In the genomic region with DNA sequence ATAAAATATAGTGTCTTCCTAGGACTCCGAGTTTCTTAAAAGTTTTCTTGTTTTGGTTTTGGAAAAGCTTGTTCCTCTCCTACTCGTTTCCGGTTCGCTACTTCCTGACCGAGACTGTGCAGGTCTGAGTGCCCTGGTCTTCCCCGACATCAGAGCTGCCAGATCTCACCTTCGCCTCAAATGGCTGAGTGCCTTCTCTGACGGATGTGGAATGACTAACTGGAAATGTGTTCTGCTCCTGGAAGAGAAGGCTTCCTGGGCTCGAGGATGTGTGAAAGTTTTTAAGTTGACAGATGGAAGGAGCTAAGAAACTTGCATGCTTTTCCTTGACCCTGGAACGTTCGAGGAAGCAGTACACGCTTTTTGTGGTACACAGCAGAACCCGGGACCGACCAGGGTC, we compare ENCODE assay signal across 18 mouse cellular contexts.
DNase-seq lines count a peak whose midpoint lies in the region; ATAC-seq and TF ChIP-seq lines count a peak whose summit lies in the region.
"Had no signal": no experiment of that assay in that cellular context is flagged by ENCODE, and none has a peak within 500 bp of the region (broad histone marks: within the 10 kb centered on the region; RNA-seq: fewer than 3 reads in every experiment).

No protein-coding gene starts in this region.

- WGBS in forebrain, postnatal 0 days, result 52% methylated on average over 14 of the region's 14 CpGs
- WGBS in heart, embryonic 16.5 days, result 48% methylated on average over 14 of the region's 14 CpGs
- 82% methylated on average over 14 of the region's 14 CpGs for WGBS in intestine, postnatal 0 days

- no peak overlapping the region for H3K4me2 ChIP-seq in forebrain, postnatal 0 days (ENCODE audit: low read depth)
- no peak overlapping the region for H3K4me2 ChIP-seq in heart, embryonic 16.5 days (ENCODE audit: low read depth, low read length)
- H3K4me2 ChIP-seq in intestine, postnatal 0 days (replicated peaks; ENCODE audit: low read depth), result no peak overlapping the region
- H3K4me2 ChIP-seq: embryonic facial prominence, embryonic 15.5 days; hindbrain, embryonic 12.5 days; midbrain, embryonic 12.5 days had no signal

- intact Hi-C loops in gastrocnemius, postnatal 14 days (cut with DNase I; ENCODE audit: low total_unique reads), result no loop called here

- no peak overlapping the region for H3K4me3 ChIP-seq in forebrain, postnatal 0 days (ENCODE audit: low read depth, low read length)
- no peak overlapping the region for H3K4me3 ChIP-seq in heart, embryonic 16.5 days (ENCODE audit: low read length)
- H3K4me3 ChIP-seq in intestine, postnatal 0 days (ENCODE audit: low read depth, low read length), result no peak overlapping the region
- H3K4me3 ChIP-seq: embryonic facial prominence, embryonic 15.5 days; hindbrain, embryonic 12.5 days; midbrain, embryonic 12.5 days had no signal

- H3K4me1 ChIP-seq in forebrain, postnatal 0 days (ENCODE audit: insufficient read depth), result peaks cover 13% of the 10 kb centered on the region
- H3K4me1 ChIP-seq in heart, embryonic 16.5 days (ENCODE audit: control insufficient read depth, insufficient read depth, low read length), result peaks cover 32% of the 10 kb centered on the region
- no peaks in the 10 kb centered on the region for H3K4me1 ChIP-seq in intestine, postnatal 0 days (replicated peaks; ENCODE audit: control insufficient read depth, insufficient read depth, low read length)

- no peak overlapping the region for H3K9ac ChIP-seq in forebrain, postnatal 0 days
- H3K9ac ChIP-seq in heart, embryonic 16.5 days (ENCODE audit: low read length), result no peak overlapping the region
- H3K9ac ChIP-seq in intestine, postnatal 0 days (ENCODE audit: low read depth, low read length), result no peak overlapping the region
- H3K9ac ChIP-seq: embryonic facial prominence, embryonic 15.5 days; hindbrain, embryonic 12.5 days; midbrain, embryonic 12.5 days had no signal

- no peaks in the 10 kb centered on the region for H3K9me3 ChIP-seq in forebrain, postnatal 0 days (ENCODE audit: low read length)
- H3K9me3 ChIP-seq in heart, embryonic 16.5 days (replicated peaks; ENCODE audit: control insufficient read depth, low read length), result no peaks in the 10 kb centered on the region
- no peaks in the 10 kb centered on the region for H3K9me3 ChIP-seq in intestine, postnatal 0 days (ENCODE audit: control insufficient read depth)
- H3K9me3 ChIP-seq: embryonic facial prominence, embryonic 15.5 days; hindbrain, embryonic 12.5 days; midbrain, embryonic 12.5 days had no signal

- DNase-seq in adrenal gland, postnatal 14 days, result peak; percentile 24
- DNase-seq in adrenal gland, adult (ENCODE audit: inconsistent age in 2 of 2, low spot score in 1 of 2), result no peak
- peak; percentile 17 for DNase-seq in kidney, postnatal 10 days
- no peak for DNase-seq in kidney, postnatal 25 days
- no peak for DNase-seq in forebrain, postnatal 0 days
- DNase-seq in gastrocnemius, postnatal 14 days, result no peak
- DNase-seq: cerebellum, adult 11-12 months; gastrocnemius, postnatal 25 days; liver; lung, adult 18-20 months; lung, postnatal 36 days; right cerebral cortex, postnatal 25 days had no signal

- no peaks in the 10 kb centered on the region for H3K27me3 ChIP-seq in forebrain, postnatal 0 days (ENCODE audit: insufficient read depth, low read length)
- no peaks in the 10 kb centered on the region for H3K27me3 ChIP-seq in heart, embryonic 16.5 days (ENCODE audit: control insufficient read depth, insufficient read depth, low read length)
- H3K27me3 ChIP-seq in intestine, postnatal 0 days (replicated peaks; ENCODE audit: control insufficient read depth, insufficient read depth, low read length), result no peaks in the 10 kb centered on the region
- H3K27me3 ChIP-seq: embryonic facial prominence, embryonic 15.5 days; hindbrain, embryonic 12.5 days; midbrain, embryonic 12.5 days had no signal

- no peaks in the 10 kb centered on the region for H3K36me3 ChIP-seq in forebrain, postnatal 0 days (ENCODE audit: insufficient read depth)
- no peaks in the 10 kb centered on the region for H3K36me3 ChIP-seq in heart, embryonic 16.5 days (ENCODE audit: control insufficient read depth, insufficient read depth)
- H3K36me3 ChIP-seq in intestine, postnatal 0 days (ENCODE audit: control insufficient read depth, insufficient read depth), result no peaks in the 10 kb centered on the region
- H3K36me3 ChIP-seq: embryonic facial prominence, embryonic 15.5 days; hindbrain, embryonic 12.5 days; midbrain, embryonic 12.5 days had no signal

- peak overlapping the region; percentile 90 for H3K27ac ChIP-seq in forebrain, postnatal 0 days (ENCODE audit: low read depth, low read length)
- H3K27ac ChIP-seq in heart, embryonic 16.5 days (ENCODE audit: low read length), result peak overlapping the region; percentile 66
- H3K27ac ChIP-seq in intestine, postnatal 0 days (ENCODE audit: low read depth, low read length), result no peak overlapping the region
- H3K27ac ChIP-seq: embryonic facial prominence, embryonic 15.5 days; hindbrain, embryonic 12.5 days; midbrain, embryonic 12.5 days had no signal

- no peak for ATAC-seq in forebrain, postnatal 0 days
- ATAC-seq in heart, embryonic 16.5 days (replicated peaks; ENCODE audit: extremely low read depth, insufficient read depth, low FRiP score), result no peak
- ATAC-seq in intestine, postnatal 0 days, result no peak
- ATAC-seq: intestine, embryonic 16.5 days had no signal

- TF ChIP-seq CTCF in forebrain, postnatal 0 days (IDR thresholded peaks at IDR 0.05; ENCODE audit: low read depth), result no peak
- no peak for TF ChIP-seq CTCF in intestine, postnatal 0 days (IDR thresholded peaks at IDR 0.05; ENCODE audit: low read depth)

Comparison
In these comparisons a context has a peak if more than half of its experiments do, and no peak if none do; other contexts are left out.
1. DNase-seq: peak in adrenal gland, postnatal 14 days (single experiment) and kidney, postnatal 10 days (single experiment); none in adrenal gland, adult (0 of 2), kidney, postnatal 25 days (0 of 2), forebrain, postnatal 0 days (single experiment) and gastrocnemius, postnatal 14 days (single experiment).